Mouse (Mus musculus) kidney, embryonic 16.5 days (tissue): ENCODE data around the gene Smchd1. TPM values are rescaled to one million over a fixed set of nuclear protein-coding genes. Genes with fewer than 3 reads are reported as not detected.

ENCODE experiments used
- ATAC-seq: fragments of 200-750 bp; cut with Nextera tagmentation; 2 replicates; pipeline ENCODE4 v1.8.0; 2017; ENCODE audit warnings: moderate TSS enrichment; ENCODE audit not compliant: low FRiP score, low TSS enrichment
- H3K27ac ChIP-seq: fragments of 300-500 bp; sonication (generic); 2 replicates; pipeline ENCODE4 v1.5.1; 2014; ENCODE audit warnings: low read length
- H3K27me3 ChIP-seq: fragments of 300-500 bp; sonication (generic); 2 replicates; pipeline ENCODE4 v1.6.1; 2014; ENCODE audit warnings: low read length, control low read depth, mixed read lengths; ENCODE audit not compliant: insufficient read depth
- H3K36me3 ChIP-seq: fragments of 300-500 bp; sonication (generic); 2 replicates; pipeline ENCODE4 v1.6.1; 2014; ENCODE audit warnings: low read length, control low read depth, mixed read lengths; ENCODE audit not compliant: insufficient read depth
- H3K4me1 ChIP-seq: fragments of 300-500 bp; sonication (generic); 2 replicates; pipeline ENCODE4 v1.6.1; 2014; ENCODE audit warnings: low read length, control low read depth, mixed read lengths; ENCODE audit not compliant: insufficient read depth
- H3K4me2 ChIP-seq: fragments of 300-500 bp; sonication (generic); replicated peaks from 2 replicates; pipeline ENCODE4 v1.6.1; 2014; ENCODE audit warnings: low read depth, low read length
- H3K4me3 ChIP-seq: fragments of 300-500 bp; sonication (generic); 2 replicates; pipeline ENCODE4 v1.5.1; 2014; ENCODE audit warnings: mild to moderate bottlenecking, low read length
- H3K9ac ChIP-seq: fragments of 300-500 bp; sonication (generic); replicated peaks from 2 replicates; pipeline ENCODE4 v1.6.1; 2014; ENCODE audit warnings: low read length
- H3K9me3 ChIP-seq: fragments of 300-500 bp; sonication (generic); 2 replicates; pipeline ENCODE4 v1.6.1; 2016; ENCODE audit warnings: low read length, control low read depth
- WGBS: fragments of 180-500 bp; shearing (Covaris S2); extraction: QIAGEN DNeasy Blood & Tissue Kit; methylation state at CpG from one replicate; pipeline ENCODE4 v1.1.7; 2014; 5-methylcytosine and 5-hydroxymethylcytosine counted together
- polyA plus RNA-seq: library from polyadenylated mRNA; unstranded; fragments of >200 nt; fragmentation: Nextera tagmentation; extraction: Ambion mirVana; gene quantifications from 2 replicates; pipeline ENCODE4 v1.2.1, GENCODE M21; 2015

The Smchd1 gene
- polyA plus RNA-seq, 1 experiment from 2014 or later = 54.7 TPM

GRCm38 (mm10) chr17:71484711-71485110, 9.6 kb upstream of the Smchd1 start:
- Histone ChIP-seq H3K9me3 (no peaks in the 10 kb centered on the region), H3K36me3 (no peaks in the 10 kb centered on the region), H3K4me2 (no peak overlapping the region), H3K27me3 (no peaks in the 10 kb centered on the region), H3K27ac (no peak overlapping the region), H3K4me3 (no peak overlapping the region), H3K4me1 (peaks cover 21% of the 10 kb centered on the region), H3K9ac (no peak overlapping the region)
- WGBS = 91% methylated on average over 5 of the region's 5 CpGs
- no peak for ATAC-seq

GRCm38 (mm10) chr17:71483418-71484060, 8.4 kb upstream of the Smchd1 start:
- H3K27ac ChIP-seq = peak overlapping the region; percentile 78; the same call in 1 of the 2 replicates

GRCm38 (mm10) chr17:71479381-71479901, 4.3 kb upstream of the Smchd1 start:
- Histone ChIP-seq H3K9ac (no peak overlapping the region), H3K4me1 (peaks cover 11% of the 10 kb centered on the region; the same call in 1 of the 2 replicates), H3K36me3 (no peaks in the 10 kb centered on the region), H3K4me3 (no peak overlapping the region), H3K4me2 (no peak overlapping the region), H3K27ac (peak overlapping the region; percentile 5; the same call in 1 of the 2 replicates), H3K27me3 (no peaks in the 10 kb centered on the region), H3K9me3 (no peaks in the 10 kb centered on the region)
- ATAC-seq = no peak
- WGBS = 55% methylated on average over 5 of the region's 5 CpGs

More at GRCm38 (mm10) chr17:71483418-71484060, 8.4 kb upstream of the Smchd1 start:
- Histone ChIP-seq H3K4me3 (no peak overlapping the region), H3K4me1 (peaks cover 21% of the 10 kb centered on the region), H3K27me3 (no peaks in the 10 kb centered on the region), H3K36me3 (no peaks in the 10 kb centered on the region), H3K9ac (no peak overlapping the region), H3K9me3 (no peaks in the 10 kb centered on the region), H3K4me2 (no peak overlapping the region)
- peak; percentile 66 for ATAC-seq
- 65% methylated on average over 7 of the region's 7 CpGs for WGBS

GRCm38 (mm10) chr17:71477481-71477880, 2.3 kb upstream of the Smchd1 start:
- Histone ChIP-seq H3K9ac (no peak overlapping the region), H3K4me3 (no peak overlapping the region), H3K4me2 (no peak overlapping the region), H3K4me1 (peaks cover 16% of the 10 kb centered on the region), H3K9me3 (no peaks in the 10 kb centered on the region), H3K27me3 (no peaks in the 10 kb centered on the region), H3K27ac (no peak overlapping the region), H3K36me3 (no peaks in the 10 kb centered on the region)
- no peak for ATAC-seq
- WGBS = 90% methylated on average over 8 of the region's 8 CpGs

- Histone ChIP-seq H3K4me3 (peak overlapping the region; percentile 77), H3K4me1 (peaks cover 16% of the 10 kb centered on the region), H3K4me2 (peak overlapping the region; percentile 88), H3K27ac (peak overlapping the region; percentile 99; the same call in 1 of the 2 replicates), H3K36me3 (no peaks in the 10 kb centered on the region), H3K27me3 (no peaks in the 10 kb centered on the region), H3K9me3 (no peaks in the 10 kb centered on the region), H3K9ac (peak overlapping the region; percentile 98)
- 74% methylated on average over 7 of the region's 7 CpGs for WGBS
- no peak for ATAC-seq
Observed at GRCm38 (mm10) chr17:71476346-71477020, 1.3 kb upstream of the Smchd1 start.

- under 1% methylated on average over 31 of the region's 31 CpGs for WGBS
- Histone ChIP-seq H3K27ac (peak overlapping the region; percentile 99), H3K4me2 (peak overlapping the region; percentile 88), H3K36me3 (no peaks in the 10 kb centered on the region), H3K4me1 (peaks cover 16% of the 10 kb centered on the region), H3K9ac (peak overlapping the region; percentile 98), H3K27me3 (no peaks in the 10 kb centered on the region), H3K9me3 (no peaks in the 10 kb centered on the region), H3K4me3 (peak overlapping the region; percentile 77)
- peak; percentile 84 for ATAC-seq
Observed at GRCm38 (mm10) chr17:71475705-71476089, 554 bp upstream of the Smchd1 start.

GRCm38 (mm10) chr17:71474128-71474527, 1.0 kb downstream of the Smchd1 start:
- no peaks in the 10 kb centered on the region for H3K9me3 ChIP-seq
- H3K4me3 ChIP-seq = peak overlapping the region; percentile 77
- no peak for ATAC-seq
- peak overlapping the region; percentile 88 for H3K4me2 ChIP-seq
- H3K27me3 ChIP-seq = no peaks in the 10 kb centered on the region
- H3K4me1 ChIP-seq = peaks cover 13% of the 10 kb centered on the region
- H3K9ac ChIP-seq = peak overlapping the region; percentile 98
- H3K36me3 ChIP-seq = no peaks in the 10 kb centered on the region
- WGBS = 17% methylated on average over 8 of the region's 8 CpGs
- H3K27ac ChIP-seq = peak overlapping the region; percentile 99

GRCm38 (mm10) chr17:71471261-71471660, 3.9 kb downstream of the Smchd1 start:
- ATAC-seq = no peak
- 77% methylated on average over 2 of the region's 2 CpGs for WGBS

GRCm38 (mm10) chr17:71460312-71460711, 14.8 kb downstream of the Smchd1 start:
- 94% methylated on average over 3 of the region's 3 CpGs for WGBS
- Histone ChIP-seq H3K9me3 (no peaks in the 10 kb centered on the region), H3K27me3 (no peaks in the 10 kb centered on the region), H3K9ac (no peak overlapping the region), H3K4me3 (no peak overlapping the region), H3K27ac (no peak overlapping the region), H3K36me3 (peaks cover 37% of the 10 kb centered on the region), H3K4me1 (no peaks in the 10 kb centered on the region), H3K4me2 (no peak overlapping the region)
- ATAC-seq = no peak

More at GRCm38 (mm10) chr17:71471261-71471660, 3.9 kb downstream of the Smchd1 start:
- no peak overlapping the region for H3K4me2 ChIP-seq
- H3K36me3 ChIP-seq = no peaks in the 10 kb centered on the region
- H3K4me3 ChIP-seq = no peak overlapping the region
- no peaks in the 10 kb centered on the region for H3K27me3 ChIP-seq
- H3K4me1 ChIP-seq = peaks cover 9% of the 10 kb centered on the region
- no peak overlapping the region for H3K9ac ChIP-seq
- H3K27ac ChIP-seq = no peak overlapping the region
- no peaks in the 10 kb centered on the region for H3K9me3 ChIP-seq

- Histone ChIP-seq H3K27ac (no peak within 1 kb of the TSS), H3K4me2 (no peak within 1 kb of the TSS), H3K27me3 (no peaks in the 10 kb centered on the region), H3K4me3 (no peak within 1 kb of the TSS), H3K9ac (no peak within 1 kb of the TSS), H3K4me1 (no peaks in the 10 kb centered on the region), H3K9me3 (no peaks in the 10 kb centered on the region), H3K36me3 (peaks cover 37% of the 10 kb centered on the region)
- WGBS = 94% methylated on average over 2 of the region's 2 CpGs
- no peak for ATAC-seq
Observed at GRCm38 (mm10) chr17:71459818-71460217, 15.3 kb downstream of the Smchd1 start, which contains the start of gene Gm4707. Gm4707 (minus strand) TSS chr17:71459918.
